Mouse (Mus musculus) kidney, adult 8-10 months (tissue): ENCODE results near the gene Zfp526.

ENCODE experiments used
- DNase-seq, 2 experiments: peaks; one replicate each; pipeline ENCODE4 v3.0.0; 2022

Zfp526 gene

GRCm38 (mm10) chr7:25268588-25268987, 47.4 kb downstream of the Zfp526 start:
- DNase-seq = no peak

- no peak for DNase-seq
Observed at GRCm38 (mm10) chr7:25269029-25269428, 47.8 kb downstream of the Zfp526 start.

GRCm38 (mm10) chr7:25269545-25270271, 48.5 kb downstream of the Zfp526 start:
- no peak for DNase-seq

GRCm38 (mm10) chr7:25270652-25271633, 49.7 kb downstream of the Zfp526 start:
- DNase-seq = no peak

GRCm38 (mm10) chr7:25271651-25272444, 50.6 kb downstream of the Zfp526 start:
- no peak for DNase-seq

GRCm38 (mm10) chr7:25272445-25273258, 51.4 kb downstream of the Zfp526 start:
- no peak for DNase-seq

GRCm38 (mm10) chr7:25273259-25274241, 52.3 kb downstream of the Zfp526 start:
- DNase-seq = no peak

GRCm38 (mm10) chr7:25274571-25274970, 53.3 kb downstream of the Zfp526 start:
- no peak for DNase-seq

- DNase-seq = no peak
Observed at GRCm38 (mm10) chr7:25274996-25275395, 53.8 kb downstream of the Zfp526 start.

- DNase-seq = no peak
Observed at GRCm38 (mm10) chr7:25275555-25276298, 54.5 kb downstream of the Zfp526 start.
